Mouse (Mus musculus): Measurements from ENCODE around the gene Gstt3.

Gene Gstt3

DNA sequence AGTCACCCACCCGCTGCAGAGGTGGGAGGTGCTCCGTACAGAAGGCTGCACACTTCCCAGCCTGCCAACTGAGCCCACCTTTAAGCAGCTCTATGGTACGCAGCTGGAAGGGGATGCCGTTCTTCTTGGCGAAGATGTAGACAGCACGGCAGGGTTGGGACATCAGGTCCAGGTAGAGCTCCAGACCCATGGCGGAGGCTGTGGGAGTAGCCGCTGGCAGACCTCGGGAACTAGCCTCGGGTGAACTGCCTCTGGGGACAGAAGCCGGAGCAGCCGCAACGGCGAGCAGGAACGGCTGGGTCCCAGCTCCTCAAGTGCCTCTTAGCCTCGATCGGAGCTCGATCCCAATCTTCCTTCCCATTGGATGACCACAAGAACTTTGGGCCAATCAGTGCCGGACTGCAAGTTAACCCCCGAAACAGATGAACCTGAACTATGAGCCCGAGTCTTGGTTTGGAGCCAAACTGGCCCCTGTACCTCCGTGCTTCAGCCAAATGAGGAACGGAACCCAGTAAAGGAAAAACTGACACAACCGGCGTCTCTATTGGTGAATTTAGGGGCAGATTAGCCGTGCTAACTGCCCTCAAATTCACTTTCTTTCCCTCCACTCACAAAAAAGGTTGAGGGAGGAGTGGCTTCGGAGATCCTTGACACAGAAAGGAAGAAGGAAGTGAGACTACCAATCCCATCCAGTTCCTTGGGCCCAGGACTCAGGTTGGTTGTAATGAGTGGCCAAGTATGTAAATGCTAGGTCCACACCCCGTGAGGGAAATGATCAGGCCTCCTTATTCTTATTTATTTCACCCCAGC, at the start of gene Gstt3, which contains the start of gene Gm20441:
Gene Gstt3, minus strand, starts transcription at position 646 of the 810 bp plus-strand sequence.
Gene Gm20441, minus strand, starts transcription at position 186 of the 810 bp plus-strand sequence.
- peak; percentile 86 for DNase-seq (ENCODE audit: low read depth, low spot score)

DNA sequence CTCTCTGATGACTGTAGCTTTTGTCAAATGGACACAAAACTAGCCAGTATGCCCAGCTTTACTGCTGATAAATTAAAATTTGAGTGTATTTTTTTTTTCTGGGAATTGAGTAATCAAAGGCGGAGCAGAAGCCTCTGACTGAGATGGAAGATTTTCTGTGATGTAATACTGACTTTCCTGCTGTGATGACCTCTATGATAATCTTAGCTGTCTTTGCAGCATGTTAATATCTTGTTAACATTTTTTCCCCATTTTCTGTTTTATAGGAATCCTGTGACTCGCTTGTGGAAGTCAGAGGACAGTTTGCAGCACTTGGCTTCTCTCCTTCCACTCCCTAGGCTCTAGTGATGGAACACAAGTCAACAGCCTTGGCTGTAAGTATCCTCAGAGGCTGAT, 49.1 kb upstream of the Gstt3 start:
- DNase-seq (ENCODE audit: low read depth, low spot score) = no peak

DNA sequence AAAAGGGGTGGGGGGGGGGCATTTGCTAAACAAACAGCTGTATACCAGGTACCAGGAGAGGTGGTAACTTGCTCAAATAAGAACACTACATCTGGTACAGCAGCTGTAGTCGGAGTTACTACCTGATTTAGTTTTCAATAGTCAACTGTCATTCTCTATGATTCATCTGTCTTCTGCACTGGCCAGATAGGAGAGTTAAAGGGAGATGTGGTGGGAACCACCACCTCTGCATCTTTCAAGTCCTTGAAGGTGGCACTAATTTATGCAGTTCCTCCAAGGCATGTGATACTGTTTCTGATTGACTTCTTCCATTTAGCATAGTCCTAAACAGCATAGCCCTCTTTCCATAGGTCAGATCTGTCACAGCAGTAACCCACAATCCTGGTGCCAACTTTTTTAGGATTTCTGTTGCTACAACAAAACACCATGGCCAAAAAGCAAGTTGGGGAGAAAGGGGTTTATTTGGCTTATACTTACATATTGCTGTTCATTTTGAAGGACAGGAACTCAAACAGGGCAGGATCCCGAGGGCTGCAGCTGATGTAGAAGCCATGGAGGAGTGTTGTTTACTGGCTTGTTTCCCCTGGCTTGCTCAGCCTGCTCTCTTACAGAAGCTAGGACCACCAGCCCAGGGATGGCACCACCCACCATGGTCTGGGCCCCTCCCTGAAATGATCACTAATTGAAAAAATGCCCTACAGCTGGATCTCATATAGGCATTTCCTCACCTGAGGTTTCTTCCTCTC, 48.5 kb upstream of the Gstt3 start:
- no peak for DNase-seq (ENCODE audit: low read depth, low spot score)

DNA sequence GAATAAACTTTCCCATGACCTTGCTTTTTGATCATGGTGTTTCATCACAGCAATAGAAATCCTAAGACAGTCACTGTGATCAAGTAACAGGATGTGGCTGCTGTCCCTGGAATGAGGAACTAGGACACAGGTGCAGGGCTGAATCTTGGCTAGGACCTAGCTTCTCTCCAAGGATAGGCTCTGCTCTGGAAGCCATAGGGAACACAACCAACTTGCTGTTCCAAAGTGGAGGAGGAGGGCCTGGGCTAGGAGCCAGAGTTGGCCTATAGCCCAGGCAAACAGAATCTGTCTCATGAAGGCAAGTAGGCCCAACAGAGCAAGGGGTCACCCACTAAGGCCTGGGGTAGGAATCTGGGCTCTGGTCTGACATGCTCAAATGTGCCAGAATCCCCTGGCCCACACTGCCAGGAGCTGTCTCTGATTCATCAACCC, 47.3 kb upstream of the Gstt3 start:
- no peak for DNase-seq (ENCODE audit: low read depth, low spot score)

DNA sequence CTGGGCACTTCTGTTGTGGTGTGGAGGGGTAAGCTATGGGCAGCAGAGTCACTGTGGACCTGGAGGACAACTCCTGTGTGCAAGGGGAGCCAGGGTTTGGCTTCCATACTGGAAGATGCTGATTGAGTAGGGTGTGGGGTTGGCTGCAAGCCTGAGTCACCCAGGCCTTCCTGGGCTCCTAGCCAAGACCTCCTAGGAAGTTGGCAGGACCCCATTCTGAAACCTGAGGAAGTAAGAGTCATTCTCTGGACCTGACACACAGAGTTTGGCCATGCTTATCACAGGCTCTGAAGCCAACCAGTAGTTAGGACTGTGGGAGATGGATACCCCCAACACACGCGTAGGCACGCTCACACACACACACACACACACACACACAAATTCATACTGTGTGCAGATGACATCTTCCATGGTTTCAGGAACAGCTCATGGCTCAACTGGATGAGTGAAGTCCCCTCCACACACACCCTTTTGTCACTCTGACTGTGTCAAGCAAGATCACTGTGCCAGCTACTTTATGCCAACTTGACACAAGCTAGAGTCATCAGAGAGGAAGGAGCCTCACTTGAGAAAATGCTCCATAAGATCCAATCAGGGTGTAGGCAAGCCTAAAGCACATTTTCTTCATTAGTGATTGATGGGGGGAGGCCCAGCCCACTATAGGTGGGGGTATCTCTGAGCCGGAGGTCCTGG, 46.6 kb upstream of the Gstt3 start:
- no peak for DNase-seq (ENCODE audit: low read depth, low spot score)

DNA sequence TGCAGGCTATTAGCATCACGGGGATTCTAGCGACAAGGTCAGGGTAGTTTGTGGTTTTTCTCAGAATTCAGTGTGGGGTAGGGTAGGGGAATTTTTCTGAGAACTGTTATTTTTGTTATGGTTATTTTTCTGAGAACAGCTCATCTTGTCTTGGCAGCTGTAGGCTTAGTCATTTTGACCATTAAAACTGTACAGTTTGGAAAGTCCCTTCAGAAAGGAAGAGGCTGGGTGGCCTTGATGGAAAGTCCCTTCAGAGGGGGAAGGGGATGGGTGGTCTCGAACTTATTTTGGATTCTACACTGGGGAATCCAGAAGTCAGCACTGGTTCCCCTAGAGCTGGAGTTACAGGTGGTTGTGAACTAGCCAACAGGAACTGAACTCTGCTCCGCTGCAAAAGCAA, 43.3 kb upstream of the Gstt3 start:
- DNase-seq (ENCODE audit: low read depth, low spot score) = no peak

DNA sequence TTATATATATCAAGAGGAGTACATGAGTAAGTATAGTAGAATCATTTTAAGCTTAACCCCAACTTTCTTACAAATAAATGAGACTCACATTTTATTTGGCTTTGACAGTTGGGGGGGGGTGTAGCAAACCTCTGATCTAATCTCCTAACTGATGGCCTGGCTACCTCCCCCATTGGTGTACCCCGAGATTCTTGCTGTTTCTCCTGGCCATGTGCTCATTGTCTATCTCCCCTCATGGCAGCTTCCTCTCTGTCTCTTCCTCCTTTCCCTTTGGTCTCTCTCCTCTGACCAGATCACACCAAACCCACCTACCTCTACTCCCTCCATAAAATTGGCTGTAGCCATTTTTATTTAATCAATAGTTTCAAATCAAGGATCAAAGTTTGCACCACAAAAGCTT, 42.6 kb upstream of the Gstt3 start:
- DNase-seq (ENCODE audit: low read depth, low spot score) = no peak

DNA sequence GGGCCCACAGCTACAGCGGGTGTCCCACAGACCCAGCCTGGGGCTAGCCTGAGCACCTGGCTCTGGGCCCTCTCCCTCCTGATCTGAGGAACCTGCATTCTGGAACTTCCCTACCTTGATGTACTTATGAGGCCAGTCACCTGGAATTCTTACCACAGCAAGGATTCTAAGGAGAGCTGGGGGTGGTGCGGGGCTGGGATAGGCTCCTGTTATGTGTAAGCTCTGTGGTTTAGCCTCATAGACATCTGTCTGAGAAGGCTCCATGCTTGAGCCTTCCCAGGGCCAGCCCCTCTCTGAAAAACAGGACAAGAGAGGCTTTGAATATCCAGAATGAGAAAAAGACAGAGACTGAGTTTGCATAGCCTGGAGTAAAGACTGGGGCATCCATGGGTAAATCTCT, 41.2 kb upstream of the Gstt3 start, which contains the start of gene Gstt4:
Gene Gstt4, minus strand, starts transcription at position 101 of the 400 bp plus-strand sequence.
- DNase-seq (ENCODE audit: low read depth, low spot score) = no peak

DNA sequence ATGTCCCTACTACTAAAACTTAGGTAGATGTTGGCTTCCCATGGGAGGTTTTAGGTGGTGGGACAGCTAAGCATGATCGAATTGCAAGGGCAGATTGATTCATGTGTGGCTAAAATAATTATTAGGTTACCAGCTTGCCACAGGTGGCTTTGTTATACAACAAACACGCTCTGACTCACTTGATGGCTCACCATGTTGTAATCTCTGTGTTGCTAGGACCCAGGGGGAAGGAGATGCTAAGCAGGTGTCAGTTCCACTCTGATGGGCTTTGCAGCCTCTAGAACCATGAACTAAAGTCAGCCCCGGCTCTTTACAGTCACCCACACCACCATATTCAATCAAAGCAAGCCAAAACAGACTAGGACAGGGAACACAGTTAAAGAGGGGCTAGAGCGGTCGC, 38.7 kb upstream of the Gstt3 start:
- no peak for DNase-seq (ENCODE audit: low read depth, low spot score)

DNA sequence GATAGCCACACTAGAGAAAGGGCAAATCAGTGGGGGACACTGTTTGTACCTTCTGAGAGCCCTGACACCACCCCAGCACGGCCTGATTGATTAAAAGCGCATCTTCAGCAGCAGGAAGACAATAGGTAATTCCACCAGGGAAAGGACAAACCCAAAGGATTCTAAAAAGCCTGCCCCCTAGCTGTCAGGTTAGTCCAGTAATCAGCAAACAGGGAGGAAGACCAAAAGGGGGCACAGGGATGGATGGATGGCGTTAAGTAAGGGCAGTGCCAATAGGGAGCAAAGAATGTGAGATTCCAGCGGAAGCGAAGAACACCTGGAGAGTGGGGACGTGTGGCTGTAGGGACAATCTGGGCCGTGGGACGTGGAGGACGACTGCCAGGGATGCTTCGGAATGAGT, 37.4 kb upstream of the Gstt3 start:
- peak; percentile 48 for DNase-seq (ENCODE audit: low read depth, low spot score)

DNA sequence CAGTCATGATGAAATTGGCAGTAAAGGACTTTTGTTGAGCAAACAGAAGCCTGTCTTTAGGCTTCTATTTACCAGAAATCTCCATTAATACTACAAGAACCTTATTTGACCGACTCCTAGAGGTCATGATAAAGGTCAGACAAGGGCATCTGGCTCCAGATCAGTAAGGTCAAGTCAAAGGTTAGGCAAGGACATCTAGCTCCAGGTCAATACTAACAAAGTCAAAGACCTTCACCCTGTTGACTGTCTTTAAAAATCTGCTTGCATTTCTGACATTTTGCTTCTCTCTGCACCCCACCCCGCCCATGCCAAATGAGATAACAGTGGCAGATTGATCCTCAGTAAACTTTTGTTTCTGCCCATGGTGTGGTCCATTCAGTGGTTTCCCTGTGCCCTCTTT, 23.0 kb upstream of the Gstt3 start:
- no peak for DNase-seq (ENCODE audit: low read depth, low spot score)

DNA sequence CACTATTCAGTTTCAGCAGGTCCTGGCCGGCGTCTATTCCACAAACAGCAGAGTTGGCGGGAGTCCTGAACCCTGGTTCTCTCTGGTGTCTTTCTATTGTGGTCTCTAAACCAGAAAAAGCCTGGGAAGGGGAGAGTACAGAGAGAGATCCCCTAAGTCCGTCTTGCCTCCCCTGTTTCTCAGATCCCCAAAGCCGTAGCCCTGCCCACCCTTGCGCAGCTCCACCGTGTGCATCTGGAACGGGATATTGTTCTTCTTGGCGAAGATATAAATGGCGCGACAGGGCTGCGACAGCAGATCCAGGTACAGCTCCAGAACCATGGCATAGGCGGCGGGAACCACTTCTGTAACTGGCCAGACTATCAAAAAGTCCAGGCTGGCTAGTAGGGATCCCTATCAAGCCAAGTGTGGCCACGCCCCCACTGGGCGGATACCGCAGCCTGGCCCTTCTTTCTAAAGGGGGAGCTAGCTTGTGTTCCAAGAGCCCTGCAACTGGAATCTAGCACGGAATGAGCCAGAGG, 17.0 kb upstream of the Gstt3 start, which contains the start of gene Gstt1:
Gene Gstt1, minus strand, starts transcription at position 409 of the 521 bp plus-strand sequence.
- DNase-seq (ENCODE audit: low read depth, low spot score) = no peak

DNA sequence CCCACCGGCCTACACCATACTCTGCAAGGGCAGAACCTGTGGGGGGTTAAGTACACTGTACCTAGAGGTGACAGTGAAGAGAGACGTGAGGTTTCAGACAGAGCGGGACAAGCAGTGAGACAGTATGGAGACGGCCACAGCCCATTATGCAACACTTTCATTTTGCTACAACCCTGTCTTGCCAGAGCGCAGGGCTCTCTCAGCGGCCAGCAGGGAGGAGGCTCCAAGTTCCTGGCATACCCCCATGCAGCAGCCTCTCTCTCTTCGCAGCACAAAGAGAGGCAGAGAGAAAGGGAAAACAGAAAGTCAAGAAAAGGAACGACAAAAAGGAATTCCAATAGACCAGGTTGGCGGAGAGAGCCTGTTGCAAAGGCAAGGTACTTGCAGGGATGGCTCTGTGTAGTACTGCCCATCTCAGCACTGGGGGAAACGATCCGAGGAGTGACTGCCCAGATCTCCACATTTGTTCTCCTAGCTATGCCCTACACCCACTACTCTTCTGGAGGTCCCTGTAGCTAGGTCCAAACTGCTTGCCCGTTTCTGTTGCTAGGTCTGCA, 16.5 kb upstream of the Gstt3 start:
- no peak for DNase-seq (ENCODE audit: low read depth, low spot score)

DNA sequence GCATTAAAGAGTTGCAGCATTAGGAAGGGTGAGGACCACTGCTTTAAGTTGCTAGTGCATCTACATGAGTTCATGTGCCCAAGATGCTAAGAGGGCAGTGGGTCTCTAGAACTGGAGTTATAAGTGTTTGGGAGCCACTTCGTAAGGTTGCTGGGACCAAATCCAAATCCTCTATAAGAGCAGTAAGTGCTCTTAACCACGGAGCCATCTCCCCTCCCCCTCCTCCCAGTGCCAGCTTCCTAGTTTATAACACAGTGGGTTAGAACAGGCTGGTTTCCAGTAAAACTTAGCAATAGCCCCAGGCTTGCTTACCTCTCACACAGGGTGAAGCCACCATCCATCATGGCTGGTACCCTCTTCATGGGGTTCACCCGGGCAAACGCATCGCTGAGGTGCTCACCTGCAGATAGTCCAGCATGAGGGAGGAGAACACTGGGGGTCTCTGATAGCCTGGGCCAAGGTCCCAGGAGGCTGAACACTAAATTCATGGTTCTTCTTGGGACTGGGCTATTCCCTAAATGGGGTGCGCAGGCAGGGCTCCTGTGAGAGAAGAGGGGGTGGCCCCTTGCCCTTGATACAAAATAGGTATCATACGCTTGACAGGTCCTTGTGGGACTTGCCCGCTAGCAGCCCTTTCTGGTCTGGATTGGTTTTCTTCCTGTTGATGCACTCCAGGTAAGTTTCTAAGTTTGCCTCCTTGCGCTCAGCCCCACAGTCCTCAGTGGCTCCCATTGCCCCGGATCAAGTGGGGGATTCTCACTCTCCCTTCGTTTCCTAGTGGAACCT, 15.7 kb upstream of the Gstt3 start:
- DNase-seq (ENCODE audit: low read depth, low spot score) = no peak

DNA sequence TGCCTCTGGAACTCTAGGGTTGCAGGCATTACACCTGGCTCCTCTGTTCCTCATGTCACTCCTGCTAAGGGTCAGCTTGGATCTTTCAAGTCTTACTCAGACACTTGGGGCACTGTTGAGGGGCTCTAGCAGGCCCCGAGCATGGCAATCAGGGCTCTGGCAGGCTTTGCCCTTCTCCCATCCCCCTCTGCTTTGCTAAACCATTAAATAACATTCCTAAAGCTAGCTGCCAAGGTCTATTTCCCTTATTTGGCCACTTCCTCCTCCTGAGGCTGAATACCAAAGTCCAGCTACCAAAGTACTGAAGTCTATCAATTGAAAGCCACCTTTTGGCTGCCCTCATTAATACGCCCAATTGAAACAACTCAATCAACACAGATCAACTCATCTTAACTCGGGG, 13.7 kb upstream of the Gstt3 start:
- peak; percentile 47 for DNase-seq (ENCODE audit: low read depth, low spot score)

DNA sequence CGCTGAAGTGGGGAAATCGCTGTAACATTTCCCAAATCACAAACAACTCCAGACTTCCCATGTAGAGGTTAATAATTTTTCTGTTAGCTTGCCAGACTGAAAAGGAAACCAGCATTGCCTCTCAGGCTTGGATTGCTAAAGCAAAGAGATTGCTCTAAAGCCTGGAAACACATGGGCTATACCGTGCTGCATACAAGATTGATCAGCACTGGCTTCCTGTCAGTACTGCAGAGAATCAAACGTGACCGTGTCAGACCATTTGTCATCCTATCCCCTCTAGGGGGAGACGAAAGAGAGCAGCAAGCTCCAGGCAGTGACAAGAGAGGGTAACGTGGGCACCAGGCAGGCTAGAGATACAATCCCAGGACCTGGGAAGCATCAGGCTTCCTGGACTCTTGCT, 9.6 kb upstream of the Gstt3 start:
- DNase-seq (ENCODE audit: low read depth, low spot score) = peak; percentile 56

DNA sequence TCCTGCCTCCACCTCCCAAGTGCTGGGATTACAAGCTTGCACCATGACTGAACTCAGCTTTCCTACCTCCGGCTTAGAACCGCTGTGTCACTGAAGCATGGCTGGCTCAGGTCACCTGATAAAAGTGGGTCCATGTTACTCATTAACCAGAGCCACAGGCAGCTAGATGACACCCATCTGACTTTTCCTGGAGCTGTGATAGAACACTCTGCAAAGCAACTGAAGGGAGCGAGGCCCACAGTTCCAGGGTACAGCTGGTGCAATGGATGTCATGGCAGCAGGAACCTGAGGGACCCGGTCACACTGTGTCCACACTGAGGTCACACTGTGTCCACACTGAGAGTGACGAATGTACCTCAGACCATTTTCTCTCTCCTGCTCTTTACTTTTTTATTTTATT, 8.6 kb upstream of the Gstt3 start:
- no peak for DNase-seq (ENCODE audit: low read depth, low spot score)

DNA sequence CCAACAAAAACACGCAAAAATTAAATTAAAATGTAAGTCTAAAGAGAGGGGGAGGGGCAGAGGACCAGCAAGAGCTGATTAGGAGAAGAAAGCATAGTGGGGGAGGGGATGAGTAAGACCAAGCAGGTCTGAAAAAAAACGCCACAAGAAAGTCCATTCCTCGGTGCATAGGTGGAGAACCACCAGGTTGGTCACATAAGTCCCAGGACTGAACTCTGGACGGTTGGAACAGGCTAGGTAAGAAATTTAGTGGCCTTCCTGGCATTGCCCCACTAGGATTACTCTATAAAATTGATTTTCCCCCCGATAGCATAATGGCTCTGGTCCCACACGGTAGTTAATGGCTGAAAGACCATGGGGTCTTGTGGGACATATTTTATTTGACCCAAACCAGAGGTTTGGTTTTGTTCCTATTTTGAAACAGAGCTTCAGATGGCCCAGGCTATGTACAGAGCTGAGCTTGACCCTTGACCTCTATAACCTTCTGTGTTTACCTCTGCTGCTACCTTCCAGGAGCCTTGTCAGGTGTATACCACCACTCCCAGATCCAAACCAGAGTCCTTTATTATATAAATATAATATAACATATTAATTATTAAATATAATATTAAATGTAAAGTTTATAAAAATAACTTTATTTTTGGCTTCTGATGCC, 8.0 kb upstream of the Gstt3 start:
- DNase-seq (ENCODE audit: low read depth, low spot score) = no peak

DNA sequence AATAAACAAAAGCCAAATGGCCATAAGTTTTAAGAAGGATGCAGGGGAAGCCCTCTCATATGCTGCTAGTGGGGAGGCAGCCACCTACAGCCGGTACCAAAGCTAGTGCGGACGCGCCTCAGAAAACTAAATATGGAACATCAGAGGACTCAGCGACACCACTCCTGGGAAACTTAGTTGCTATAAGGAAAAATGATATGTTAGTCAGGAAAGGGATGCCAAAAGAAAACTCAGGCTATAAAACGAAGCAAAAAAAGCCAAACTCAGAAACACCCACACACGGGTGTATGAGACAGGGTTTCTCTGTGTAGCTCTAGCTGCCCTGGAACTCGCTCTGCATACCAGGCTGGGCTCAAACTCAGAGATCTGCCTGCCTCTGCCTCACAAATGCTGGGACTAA, 7.1 kb upstream of the Gstt3 start:
- DNase-seq (ENCODE audit: low read depth, low spot score) = no peak

DNA sequence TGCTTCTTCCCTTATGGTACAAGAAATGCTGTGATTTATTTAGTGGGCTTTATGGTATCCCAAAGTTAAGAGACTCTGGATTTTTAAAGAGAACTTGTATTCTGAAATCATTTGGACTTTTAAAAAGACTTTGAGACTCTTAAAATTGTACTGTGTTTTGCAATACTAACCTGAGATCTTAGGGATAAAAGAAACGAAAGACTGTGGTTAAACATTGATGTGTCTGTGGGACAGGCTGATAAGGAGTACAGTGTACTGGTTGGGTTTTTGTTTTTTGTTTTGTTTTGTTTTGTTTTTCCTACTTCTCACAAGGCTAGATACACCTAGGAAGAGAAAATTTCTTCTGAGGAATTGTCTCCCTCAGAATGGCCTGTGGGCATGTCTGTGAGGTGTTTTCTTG, 4.2 kb upstream of the Gstt3 start:
- DNase-seq (ENCODE audit: low read depth, low spot score) = no peak
